Mouse (Mus musculus) heart, postnatal 0 days (tissue): ENCODE results near the gene Setmar.

ENCODE experiments used
- CTCF ChIP-seq: IDR thresholded peaks from 2 replicates; pipeline ENCODE4 v1.5.1; 2016; ENCODE audit warnings: antibody characterized with exemption, control low read depth, low read depth
- EP300 ChIP-seq: IDR thresholded peaks from 2 replicates; pipeline ENCODE4 v1.6.1; 2016; ENCODE audit warnings: antibody characterized with exemption, low read depth

GRCm38 (mm10) chr6:108092646-108093045 lies 27.8 kb downstream of the Setmar start:
- TF ChIP-seq EP300: no peak
- no peak for TF ChIP-seq CTCF
